Mouse (Mus musculus) liver (tissue): ENCODE results near the gene Bcl2l2.

Source experiments
- DNase-seq: peaks from one replicate; pipeline ENCODE4 v3.0.0-alpha.2; 2020; ENCODE audit warnings: mixed read lengths

The Bcl2l2 gene

GRCm38 (mm10) chr14:54883154-54884021, at the start of gene Bcl2l2, which contains the start of gene Gm20521:
TSS of gene Bcl2l2 (plus strand) at chr14:54883377.
TSS of gene Gm20521 (plus strand) at chr14:54883441.
- DNase-seq = peak; percentile 88

GRCm38 (mm10) chr14:54843461-54843860, 39.7 kb upstream of the Bcl2l2 start:
- DNase-seq = no peak

GRCm38 (mm10) chr14:54855726-54856125, 27.5 kb upstream of the Bcl2l2 start:
- DNase-seq = no peak

GRCm38 (mm10) chr14:54856703-54857102, 26.5 kb upstream of the Bcl2l2 start:
- DNase-seq = no peak

GRCm38 (mm10) chr14:54857891-54858290, 25.3 kb upstream of the Bcl2l2 start:
- DNase-seq = no peak

GRCm38 (mm10) chr14:54860511-54860910, 22.7 kb upstream of the Bcl2l2 start:
- peak; percentile 56 for DNase-seq

- DNase-seq = peak; percentile 95
These were observed 19.5 kb upstream of the Bcl2l2 start for GRCm38 (mm10) chr14:54863501-54864312.

GRCm38 (mm10) chr14:54864313-54865036, 18.7 kb upstream of the Bcl2l2 start:
- peak; percentile 17 for DNase-seq

GRCm38 (mm10) chr14:54865626-54866025, 17.6 kb upstream of the Bcl2l2 start:
- DNase-seq = no peak

GRCm38 (mm10) chr14:54866268-54866667, 16.9 kb upstream of the Bcl2l2 start:
- DNase-seq = no peak

- peak; percentile 52 for DNase-seq
These were observed 16.2 kb upstream of the Bcl2l2 start for GRCm38 (mm10) chr14:54866936-54867335.

GRCm38 (mm10) chr14:54868026-54868425, 15.2 kb upstream of the Bcl2l2 start:
- no peak for DNase-seq

- DNase-seq = no peak
These were observed 12.3 kb upstream of the Bcl2l2 start, which contains the start of gene Homez for GRCm38 (mm10) chr14:54870861-54871260. TSS of gene Homez (minus strand) at chr14:54870961.

GRCm38 (mm10) chr14:54874165-54874564, 9.0 kb upstream of the Bcl2l2 start:
- no peak for DNase-seq

- DNase-seq = no peak
These were observed 7.2 kb upstream of the Bcl2l2 start for GRCm38 (mm10) chr14:54875844-54876538.

GRCm38 (mm10) chr14:54876539-54877047, 6.6 kb upstream of the Bcl2l2 start:
- peak; percentile 91 for DNase-seq

GRCm38 (mm10) chr14:54877048-54877715, 6.0 kb upstream of the Bcl2l2 start, which contains the start of gene Ppp1r3e:
TSS of gene Ppp1r3e (minus strand) at chr14:54877550.
- peak; percentile 79 for DNase-seq

- DNase-seq = no peak
These were observed 990 bp downstream of the Bcl2l2 start for GRCm38 (mm10) chr14:54884022-54884712.

GRCm38 (mm10) chr14:54885309-54885708, 2.1 kb downstream of the Bcl2l2 start:
- DNase-seq = no peak

GRCm38 (mm10) chr14:54892200-54892599, 9.0 kb downstream of the Bcl2l2 start, which contains the start of gene Pabpn1:
TSS of gene Pabpn1 (plus strand) at chr14:54892500.
- no peak for DNase-seq
